Mouse (Mus musculus) forebrain, embryonic 10.5 days (tissue): ENCODE data around the gene Per2. TPM values are rescaled to one million over a fixed set of nuclear protein-coding genes. Genes with fewer than 3 reads are reported as not detected.
"Not testable (repeated sequence)": the region's sequence is repeated elsewhere in the genome, so short reads cannot be mapped to it uniquely, and the experiment has no call there.

Source experiments
- DNase-seq: peaks from one replicate; pipeline ENCODE4 v3.0.0-alpha.2; 2017; ENCODE audit warnings: low spot score; ENCODE audit errors: extremely low spot score
- H3K27ac ChIP-seq: fragments of 300-500 bp; sonication (generic); 2 replicates; pipeline ENCODE4 v1.5.1; 2016; ENCODE audit warnings: mild to moderate bottlenecking
- H3K27me3 ChIP-seq: fragments of 300-500 bp; sonication (generic); 2 replicates; pipeline ENCODE4 v1.6.1; 2016; ENCODE audit warnings: mild to moderate bottlenecking; ENCODE audit not compliant: poor library complexity, severe bottlenecking
- H3K36me3 ChIP-seq: fragments of 300-500 bp; sonication (generic); replicated peaks from 2 replicates; pipeline ENCODE4 v1.6.1; 2016; ENCODE audit warnings: mild to moderate bottlenecking, moderate library complexity
- H3K4me1 ChIP-seq: fragments of 300-500 bp; sonication (generic); 2 replicates; pipeline ENCODE4 v1.6.1; 2016
- H3K4me3 ChIP-seq: fragments of 300-500 bp; sonication (generic); 2 replicates; pipeline ENCODE4 v1.5.1; 2016; ENCODE audit warnings: mild to moderate bottlenecking, moderate library complexity
- H3K9me3 ChIP-seq: fragments of 300-500 bp; sonication (generic); 2 replicates; pipeline ENCODE4 v1.6.1; 2016; ENCODE audit warnings: mild to moderate bottlenecking, moderate library complexity
- WGBS: fragments of 180-500 bp; shearing (Covaris S2); methylation state at CpG from one replicate; pipeline ENCODE4 v1.1.7; 2016; 5-methylcytosine and 5-hydroxymethylcytosine counted together
- polyA plus RNA-seq: library from polyadenylated mRNA; unstranded; fragments of >200 nt; fragmentation: Nextera tagmentation; extraction: Ambion mirVana; gene quantifications from 2 replicates; pipeline ENCODE4 v1.2.1, GENCODE M21; 2016

The Per2 gene
- polyA plus RNA-seq, 1 experiment from 2014 or later: 1.6 TPM

GRCm38 (mm10) chr1:91482616-91483211, 23.6 kb upstream of the Per2 start:
- no peaks in the 10 kb centered on the region for H3K36me3 ChIP-seq
- H3K4me1 ChIP-seq: 0 out of 2 replicates have a peak, but pooled peaks cover 3% of the 10 kb centered on the region
- H3K27ac ChIP-seq: no peak overlapping the region
- H3K27me3 ChIP-seq: no peaks in the 10 kb centered on the region
- 83% methylated on average over 7 of the region's 7 CpGs for WGBS
- H3K4me3 ChIP-seq: no peak overlapping the region
- no peaks in the 10 kb centered on the region; the same call in 1 of the 2 replicates for H3K9me3 ChIP-seq
- DNase-seq: no peak

- Histone ChIP-seq H3K27me3 (no peaks in the 10 kb centered on the region), H3K4me3 (no peak overlapping the region), H3K27ac (no peak overlapping the region), H3K4me1 (0 out of 2 replicates have a peak, but pooled peaks cover 3% of the 10 kb centered on the region), H3K36me3 (no peaks in the 10 kb centered on the region), H3K9me3 (no peaks in the 10 kb centered on the region; the same call in 1 of the 2 replicates)
- no peak for DNase-seq
- WGBS: 95% methylated on average over 1 of the region's 1 CpGs
Measured at GRCm38 (mm10) chr1:91478958-91479357, 19.8 kb upstream of the Per2 start.

- not testable (repeated sequence) for H3K27me3 ChIP-seq, DNase-seq, H3K27ac ChIP-seq, H3K4me1 ChIP-seq, H3K4me3 ChIP-seq, H3K36me3 ChIP-seq, H3K9me3 ChIP-seq
- WGBS: 96% methylated on average over 13 of the region's 13 CpGs
Measured at GRCm38 (mm10) chr1:91478145-91478544, 19.0 kb upstream of the Per2 start.

- Histone ChIP-seq H3K27me3 (no peaks in the 10 kb centered on the region), H3K36me3 (no peaks in the 10 kb centered on the region), H3K4me1 (peaks cover 5% of the 10 kb centered on the region), H3K27ac (no peak overlapping the region), H3K9me3 (no peaks in the 10 kb centered on the region; the same call in 1 of the 2 replicates), H3K4me3 (no peak overlapping the region)
- DNase-seq: no peak
- 80% methylated on average over 4 of the region's 4 CpGs for WGBS
Measured at GRCm38 (mm10) chr1:91469888-91470419, 10.8 kb upstream of the Per2 start.

GRCm38 (mm10) chr1:91466186-91466585, 7.1 kb upstream of the Per2 start:
- Histone ChIP-seq H3K27me3 (no peaks in the 10 kb centered on the region), H3K4me3 (no peak overlapping the region), H3K36me3 (no peaks in the 10 kb centered on the region), H3K9me3 (no peaks in the 10 kb centered on the region; the same call in 1 of the 2 replicates), H3K27ac (no peak overlapping the region), H3K4me1 (peaks cover 13% of the 10 kb centered on the region)
- no peak for DNase-seq
- 93% methylated on average over 6 of the region's 6 CpGs for WGBS

- Histone ChIP-seq H3K4me1 (peaks cover 17% of the 10 kb centered on the region), H3K9me3 (no peaks in the 10 kb centered on the region), H3K27ac (no peak overlapping the region), H3K27me3 (peaks cover 6% of the 10 kb centered on the region), H3K4me3 (no peak overlapping the region), H3K36me3 (no peaks in the 10 kb centered on the region)
- no peak for DNase-seq
- WGBS: 14% methylated on average over 1 of the region's 1 CpGs
Measured at GRCm38 (mm10) chr1:91465244-91465643, 6.1 kb upstream of the Per2 start.

- H3K4me1 ChIP-seq: peaks cover 26% of the 10 kb centered on the region
- no peak overlapping the region for H3K4me3 ChIP-seq
- WGBS: 51% methylated on average over 5 of the region's 5 CpGs
- no peaks in the 10 kb centered on the region for H3K36me3 ChIP-seq
- H3K27me3 ChIP-seq: peaks cover 8% of the 10 kb centered on the region
- DNase-seq: no peak
- H3K9me3 ChIP-seq: no peaks in the 10 kb centered on the region
- H3K27ac ChIP-seq: no peak overlapping the region
Measured at GRCm38 (mm10) chr1:91464436-91464835, 5.3 kb upstream of the Per2 start.

GRCm38 (mm10) chr1:91463336-91463995, 4.3 kb upstream of the Per2 start:
- no peak overlapping the region for H3K4me3 ChIP-seq
- 88% methylated on average over 13 of the region's 13 CpGs for WGBS

GRCm38 (mm10) chr1:91460564-91460963, 1.4 kb upstream of the Per2 start:
- Histone ChIP-seq H3K9me3 (no peaks in the 10 kb centered on the region), H3K4me3 (0 out of 2 replicates have a peak overlapping the region, but pooled peaks have one; percentile 63), H3K4me1 (peaks cover 59% of the 10 kb centered on the region), H3K27ac (no peak overlapping the region), H3K27me3 (peaks cover 29% of the 10 kb centered on the region), H3K36me3 (no peaks in the 10 kb centered on the region)
- WGBS: 40% methylated on average over 4 of the region's 4 CpGs
- DNase-seq: no peak

More at GRCm38 (mm10) chr1:91463336-91463995, 4.3 kb upstream of the Per2 start:
- H3K4me1 ChIP-seq: peaks cover 32% of the 10 kb centered on the region
- H3K36me3 ChIP-seq: no peaks in the 10 kb centered on the region
- no peak for DNase-seq
- H3K27me3 ChIP-seq: peaks cover 11% of the 10 kb centered on the region
- H3K27ac ChIP-seq: no peak overlapping the region
- H3K9me3 ChIP-seq: no peaks in the 10 kb centered on the region

- Histone ChIP-seq H3K36me3 (no peaks in the 10 kb centered on the region), H3K4me3 (peak overlapping the region; percentile 63), H3K27ac (peak overlapping the region; percentile 80), H3K4me1 (peaks cover 60% of the 10 kb centered on the region), H3K27me3 (peaks cover 29% of the 10 kb centered on the region), H3K9me3 (no peaks in the 10 kb centered on the region)
- WGBS: 48% methylated on average over 7 of the region's 7 CpGs
- DNase-seq: no peak
Measured at GRCm38 (mm10) chr1:91460069-91460468, 945 bp upstream of the Per2 start.

GRCm38 (mm10) chr1:91458223-91458861, 782 bp downstream of the Per2 start:
- Histone ChIP-seq H3K4me1 (peaks cover 61% of the 10 kb centered on the region), H3K4me3 (peak overlapping the region; percentile 63), H3K27me3 (peaks cover 29% of the 10 kb centered on the region), H3K9me3 (no peaks in the 10 kb centered on the region), H3K36me3 (no peaks in the 10 kb centered on the region), H3K27ac (peak overlapping the region; percentile 77; the same call in 1 of the 2 replicates)
- WGBS: 34% methylated on average over 8 of the region's 8 CpGs
- peak; percentile 21 for DNase-seq

- peaks cover 29% of the 10 kb centered on the region for H3K27me3 ChIP-seq
- WGBS: 78% methylated on average over 5 of the region's 5 CpGs
- DNase-seq: no peak
- no peaks in the 10 kb centered on the region for H3K9me3 ChIP-seq
- no peaks in the 10 kb centered on the region for H3K36me3 ChIP-seq
- no peak overlapping the region for H3K4me3 ChIP-seq
- H3K4me1 ChIP-seq: peaks cover 61% of the 10 kb centered on the region
- no peak overlapping the region for H3K27ac ChIP-seq
Measured at GRCm38 (mm10) chr1:91457698-91458097, 1.4 kb downstream of the Per2 start.

- 95% methylated on average over 4 of the region's 4 CpGs for WGBS
- Histone ChIP-seq H3K36me3 (no peaks in the 10 kb centered on the region), H3K27me3 (peaks cover 29% of the 10 kb centered on the region), H3K4me3 (no peak overlapping the region), H3K4me1 (peaks cover 61% of the 10 kb centered on the region), H3K9me3 (no peaks in the 10 kb centered on the region), H3K27ac (no peak overlapping the region)
- DNase-seq: no peak
Measured at GRCm38 (mm10) chr1:91457116-91457515, 2.0 kb downstream of the Per2 start.
